Mouse (Mus musculus) intestine, embryonic 14.5 days (tissue): Measurements from ENCODE around the gene Mettl7a1. TPM values are rescaled to one million over a fixed set of nuclear protein-coding genes. Genes with fewer than 3 reads are reported as not detected.
A peak's percentile ranks its signal among the peaks of the same experiment; 100 is the strongest.
"Not testable (repeated sequence)": the region's sequence is repeated elsewhere in the genome, so short reads cannot be mapped to it uniquely, and the experiment has no call there.

Experiments
- ATAC-seq: fragments of 200-750 bp; cut with Nextera tagmentation; replicated peaks from 2 replicates; pipeline ENCODE4 v1.8.0; 2017; ENCODE audit warnings: low read depth, moderate number of reproducible peaks, moderate TSS enrichment, moderate library complexity; ENCODE audit not compliant: low FRiP score, low TSS enrichment
- DNase-seq: peaks from one replicate; pipeline ENCODE4 v3.0.0-alpha.2; 2018; ENCODE audit warnings: low spot score
- H3K27ac ChIP-seq: fragments of 300-500 bp; sonication (generic); 2 replicates; pipeline ENCODE4 v1.5.1; 2014; ENCODE audit warnings: low read depth, mild to moderate bottlenecking, control low read depth
- H3K27me3 ChIP-seq: fragments of 300-500 bp; sonication (generic); replicated peaks from 2 replicates; pipeline ENCODE4 v1.6.1; 2014; ENCODE audit warnings: low read length, control low read depth; ENCODE audit not compliant: control insufficient read depth, insufficient read depth
- H3K36me3 ChIP-seq: fragments of 300-500 bp; sonication (generic); 2 replicates; pipeline ENCODE4 v1.6.1; 2014; ENCODE audit warnings: low read length, control low read depth; ENCODE audit not compliant: control insufficient read depth, insufficient read depth
- H3K4me1 ChIP-seq: fragments of 300-500 bp; sonication (generic); replicated peaks from 2 replicates; pipeline ENCODE4 v1.6.1; 2014; ENCODE audit warnings: low read length, control low read depth, mixed read lengths; ENCODE audit not compliant: control insufficient read depth, insufficient read depth
- H3K4me2 ChIP-seq: fragments of 300-500 bp; sonication (generic); 2 replicates; pipeline ENCODE4 v1.6.1; 2014; ENCODE audit warnings: low read length
- H3K4me3 ChIP-seq: fragments of 300-500 bp; sonication (generic); 2 replicates; pipeline ENCODE4 v1.5.1; 2014; ENCODE audit warnings: low read depth, low read length, control low read depth, mixed read lengths
- H3K9ac ChIP-seq: fragments of 300-500 bp; sonication (generic); 2 replicates; pipeline ENCODE4 v1.6.1; 2014; ENCODE audit warnings: mild to moderate bottlenecking, low read length
- H3K9me3 ChIP-seq: fragments of 300-500 bp; sonication (generic); 2 replicates; pipeline ENCODE4 v1.6.1; 2016; ENCODE audit warnings: low read length, control low read depth; ENCODE audit not compliant: control insufficient read depth
- WGBS: fragments of 180-500 bp; shearing (Covaris S2); extraction: QIAGEN DNeasy Blood & Tissue Kit; methylation state at CpG from one replicate; pipeline ENCODE4 v1.1.7; 2014; 5-methylcytosine and 5-hydroxymethylcytosine counted together
- polyA plus RNA-seq: library from polyadenylated mRNA; unstranded; fragments of >200 nt; fragmentation: Nextera tagmentation; extraction: Ambion mirVana; gene quantifications from 2 replicates; pipeline ENCODE4 v1.2.1, GENCODE M21; 2014

Gene Mettl7a1
- polyA plus RNA-seq = 4.1 and 4.7 TPM in 2 replicates

DNA sequence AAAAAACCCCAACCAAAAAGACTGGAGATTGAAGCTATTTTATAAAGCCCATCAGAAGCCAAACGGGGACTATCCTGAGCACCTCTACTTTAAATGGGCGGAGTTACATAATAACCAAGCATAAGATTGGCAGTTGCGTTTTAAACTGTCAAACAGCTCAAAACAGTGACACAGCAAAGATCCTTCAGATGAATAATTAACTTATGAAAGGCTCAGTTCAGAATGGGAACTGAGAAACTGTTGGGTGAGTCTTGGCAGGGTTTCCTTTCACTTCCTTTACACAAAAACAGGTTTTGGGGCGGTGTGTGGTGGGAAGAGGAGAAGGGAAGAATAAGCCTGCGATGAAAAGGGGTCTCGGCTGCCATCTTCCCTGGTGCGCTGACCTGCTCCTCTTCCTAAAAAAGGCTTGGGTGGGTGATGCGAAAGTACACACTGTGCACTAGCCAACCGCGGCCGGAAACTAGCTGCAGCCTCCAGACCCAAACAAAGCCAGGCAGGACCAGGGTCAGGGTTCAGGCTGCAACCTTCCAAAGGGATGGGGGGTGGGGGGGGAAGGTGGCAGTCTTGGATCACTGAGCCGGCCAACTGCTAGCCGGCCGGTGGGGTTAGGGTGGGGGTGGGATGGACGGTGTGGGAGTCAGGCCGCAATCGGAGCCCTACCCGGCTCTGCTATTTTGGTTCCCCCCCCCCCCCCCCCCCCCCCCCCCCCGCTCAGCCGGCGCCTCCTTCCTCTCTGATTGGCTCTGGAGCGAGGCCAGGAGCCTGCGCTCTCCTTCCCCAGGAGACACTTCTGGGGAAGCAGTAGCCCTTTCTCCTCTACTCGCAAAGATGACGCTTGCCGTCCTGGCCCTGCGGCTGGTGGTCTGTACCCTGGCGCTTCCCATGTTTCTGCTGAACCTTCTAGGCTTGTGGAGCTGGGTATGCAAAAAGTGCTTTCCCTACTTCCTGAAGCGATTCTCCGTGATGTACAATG, at the start of gene Mettl7a1:
Mettl7a1 (plus strand) TSS at position 122 of the 973 bp plus-strand sequence.
- peak within 1 kb of the TSS; percentile 54 for H3K9ac ChIP-seq
- H3K4me2 ChIP-seq = peak within 1 kb of the TSS; percentile 85
- ATAC-seq (peak; percentile 75; the same call in 1 of the 2 replicates), DNase-seq (peak; percentile 90)
- peak within 1 kb of the TSS; percentile 50 for H3K4me3 ChIP-seq
- H3K27me3 ChIP-seq = no peaks in the 10 kb centered on the region
- no peaks in the 10 kb centered on the region for H3K36me3 ChIP-seq
- peak within 1 kb of the TSS; percentile 84 for H3K27ac ChIP-seq
- H3K9me3 ChIP-seq = no peaks in the 10 kb centered on the region
- no peaks in the 10 kb centered on the region; the same call in 1 of the 2 replicates for H3K4me1 ChIP-seq
- WGBS = 4% methylated on average over 18 of the region's 30 CpGs

- Histone ChIP-seq H3K4me2 (no peak overlapping the region), H3K9me3 (no peaks in the 10 kb centered on the region), H3K9ac (no peak overlapping the region), H3K4me1 (no peaks in the 10 kb centered on the region), H3K36me3 (peaks cover 78% of the 10 kb centered on the region), H3K4me3 (no peak overlapping the region), H3K27me3 (no peaks in the 10 kb centered on the region), H3K27ac (no peak overlapping the region)
- DNase-seq = no peak
- WGBS = 88% methylated on average over 6 of the region's 6 CpGs
- no peak for ATAC-seq
Observed at GRCm38 (mm10) chr15:100256386-100256785, 47.6 kb upstream of the Mettl7a1 start.

GRCm38 (mm10) chr15:100257305-100257704, 46.6 kb upstream of the Mettl7a1 start:
- 92% methylated on average over 5 of the region's 5 CpGs for WGBS

GRCm38 (mm10) chr15:100258646-100259425, 45.1 kb upstream of the Mettl7a1 start:
- no peak overlapping the region for H3K9ac ChIP-seq
- no peaks in the 10 kb centered on the region for H3K9me3 ChIP-seq
- no peak overlapping the region for H3K4me2 ChIP-seq
- no peaks in the 10 kb centered on the region for H3K4me1 ChIP-seq
- no peak overlapping the region for H3K4me3 ChIP-seq
- peaks cover 64% of the 10 kb centered on the region for H3K36me3 ChIP-seq
- no peaks in the 10 kb centered on the region for H3K27me3 ChIP-seq
- DNase-seq (no peak), ATAC-seq (no peak)
- WGBS = 94% methylated on average over 7 of the region's 7 CpGs
- H3K27ac ChIP-seq = no peak overlapping the region

More at GRCm38 (mm10) chr15:100257305-100257704, 46.6 kb upstream of the Mettl7a1 start:
- no peak for DNase-seq
- Histone ChIP-seq H3K4me2 (no peak overlapping the region), H3K27me3 (no peaks in the 10 kb centered on the region), H3K9ac (no peak overlapping the region), H3K4me3 (no peak overlapping the region), H3K9me3 (no peaks in the 10 kb centered on the region), H3K27ac (no peak overlapping the region), H3K4me1 (no peaks in the 10 kb centered on the region), H3K36me3 (peaks cover 73% of the 10 kb centered on the region)
- no peak for ATAC-seq

- not testable (repeated sequence) for ATAC-seq, H3K27ac ChIP-seq, H3K9me3 ChIP-seq, H3K9ac ChIP-seq, H3K4me2 ChIP-seq, H3K4me3 ChIP-seq, DNase-seq, H3K27me3 ChIP-seq, H3K4me1 ChIP-seq
- WGBS = 84% methylated on average over 7 of the region's 7 CpGs
- peaks cover 49% of the 10 kb centered on the region for H3K36me3 ChIP-seq
Observed at GRCm38 (mm10) chr15:100260351-100260750, 43.6 kb upstream of the Mettl7a1 start.

DNA sequence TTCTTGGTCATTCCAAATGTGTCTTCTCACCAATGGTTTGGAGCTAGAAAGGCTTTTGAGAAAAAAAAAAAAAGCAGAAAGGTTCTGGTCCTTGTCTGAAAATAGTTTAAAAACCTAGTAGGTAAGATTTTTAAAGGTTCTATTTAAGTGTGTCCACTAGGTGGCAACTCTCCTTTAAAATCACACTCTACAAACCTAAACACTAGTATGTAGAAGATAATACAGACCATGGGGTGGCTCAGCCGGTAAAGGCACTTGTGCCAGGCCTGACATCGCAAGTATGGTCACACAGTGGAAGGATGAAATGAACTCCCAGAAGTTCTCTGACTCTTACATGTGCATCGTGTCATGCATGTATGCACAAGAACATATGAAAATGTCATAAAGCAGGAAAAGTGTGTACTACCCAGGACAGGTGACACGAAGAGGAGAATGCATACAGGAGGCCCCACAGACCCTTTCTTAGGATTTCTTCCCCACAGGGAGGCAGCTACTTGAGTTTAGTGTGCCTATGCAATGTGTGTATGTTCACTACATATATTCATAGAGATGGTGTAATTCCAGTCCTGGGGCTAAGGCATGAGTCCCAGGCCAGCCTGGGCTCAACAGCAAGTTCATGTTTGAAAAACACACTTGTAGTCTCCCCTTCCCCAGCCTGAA, 40.6 kb upstream of the Mettl7a1 start:
- Histone ChIP-seq H3K27me3 (no peaks in the 10 kb centered on the region), H3K4me1 (no peaks in the 10 kb centered on the region), H3K9ac (no peak overlapping the region), H3K4me2 (no peak overlapping the region), H3K9me3 (no peaks in the 10 kb centered on the region), H3K4me3 (no peak overlapping the region), H3K36me3 (peaks cover 19% of the 10 kb centered on the region; the same call in 1 of the 2 replicates), H3K27ac (no peak overlapping the region)
- DNase-seq (no peak), ATAC-seq (no peak)
- WGBS = 26% methylated on average over 4 of the region's 4 CpGs

DNA sequence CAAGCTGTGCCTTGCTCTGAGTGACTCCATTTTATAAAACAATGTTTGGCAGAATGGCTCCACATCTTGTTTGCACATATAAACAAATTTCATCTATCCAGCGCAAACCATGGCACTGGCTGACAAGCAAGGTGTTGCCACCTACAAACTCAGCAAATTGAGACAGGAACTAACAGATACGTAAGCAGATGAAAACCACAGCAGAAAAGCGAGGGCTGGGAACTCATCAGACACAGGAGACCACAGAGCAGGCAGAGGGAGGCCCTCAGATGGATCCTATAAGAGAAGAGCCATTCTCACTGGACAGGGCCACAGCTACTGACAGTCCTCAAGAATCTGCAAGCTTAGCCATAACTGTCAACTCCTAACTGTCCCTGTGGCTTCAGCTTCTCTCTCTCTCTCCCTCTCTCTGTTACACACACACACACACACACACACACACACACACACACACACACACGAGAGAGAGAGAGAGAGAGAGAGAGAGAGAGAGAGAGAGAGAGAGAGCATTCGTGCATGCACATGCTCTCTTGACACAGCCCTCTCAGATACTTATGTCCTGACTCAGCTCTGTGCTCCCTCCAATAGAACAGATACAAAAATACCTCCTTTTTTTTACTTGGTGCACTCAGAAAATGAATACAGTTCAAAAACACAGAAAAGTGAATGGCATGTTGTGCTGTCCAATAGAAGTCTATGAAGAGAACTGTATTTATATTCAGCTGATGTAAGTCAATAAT, 38.2 kb upstream of the Mettl7a1 start:
- Histone ChIP-seq H3K4me2 (no peak overlapping the region), H3K4me3 (no peak overlapping the region), H3K4me1 (no peaks in the 10 kb centered on the region), H3K9me3 (no peaks in the 10 kb centered on the region), H3K9ac (no peak overlapping the region), H3K36me3 (peaks cover 10% of the 10 kb centered on the region; the same call in 1 of the 2 replicates), H3K27me3 (no peaks in the 10 kb centered on the region), H3K27ac (no peak overlapping the region)
- ATAC-seq (no peak), DNase-seq (no peak)
- WGBS = 81% methylated on average over 4 of the region's 5 CpGs
